Mouse (Mus musculus) cerebellum, adult 2 months (tissue): Measurements from ENCODE around the gene Cxcl17. TPM values are rescaled to one million over a fixed set of nuclear protein-coding genes. Genes with fewer than 3 reads are reported as not detected.

Experiments
- DNase-seq, 2 experiments: peaks; one replicate each; pipeline ENCODE4 v3.0.0; 2021
- H3K27ac ChIP-seq: fragments of 200-500 bp; 2 replicates; pipeline ENCODE4 v1.5.1; 2012; ENCODE audit warnings: low read length, control low read depth, inconsistent platforms; ENCODE audit not compliant: insufficient read depth
- H3K27me3 ChIP-seq: fragments of 200-500 bp; 2 replicates; pipeline ENCODE4 v1.6.1; 2012; ENCODE audit warnings: inconsistent platforms, mild to moderate bottlenecking, low read length, moderate library complexity; ENCODE audit not compliant: control insufficient read depth, insufficient read depth
- H3K4me1 ChIP-seq: fragments of 200-500 bp; 2 replicates; pipeline ENCODE4 v1.6.1; 2011; ENCODE audit warnings: low read length; ENCODE audit not compliant: control insufficient read depth, insufficient read depth
- H3K4me3 ChIP-seq: fragments of 200-500 bp; replicated peaks from 2 replicates; pipeline ENCODE3; 2011; ENCODE audit warnings: mild to moderate bottlenecking, low read depth, low read length, control low read depth; ENCODE audit not compliant: insufficient read depth
- CTCF ChIP-seq: fragments of 200-500 bp; IDR thresholded peaks from 2 replicates; pipeline ENCODE4 v1.5.1; 2011; ENCODE audit warnings: low read depth, mild to moderate bottlenecking, control low read depth, low read length, moderate library complexity, borderline replicate concordance; ENCODE audit not compliant: insufficient read depth
- POLR2A ChIP-seq: fragments of 200-500 bp; IDR thresholded peaks from 2 replicates; pipeline ENCODE4 v1.6.1; 2011; ENCODE audit warnings: low read length, control low read depth, borderline replicate concordance; ENCODE audit not compliant: insufficient read depth
- WGBS: fragments of 180-500 bp; shearing (Covaris S2); methylation state at CpG from one replicate; pipeline ENCODE4 v1.1.7; 2018; 5-methylcytosine and 5-hydroxymethylcytosine counted together
- polyA plus RNA-seq: library from polyadenylated mRNA; depleted of rRNA; stranded (reverse); fragments of >200 nt; gene quantifications from 2 replicates; pipeline ENCODE4 v1.2.3, GENCODE M21; 2012; rRNA removed

Cxcl17 gene
- polyA plus RNA-seq, 1 experiment = not detected

- Histone ChIP-seq H3K4me3 (no peak within 1 kb of the TSS), H3K27ac (no peak within 1 kb of the TSS), H3K27me3 (no peaks in the 10 kb centered on the region), H3K4me1 (peaks cover 25% of the 10 kb centered on the region)
- WGBS = 18% methylated on average over 12 of the region's 12 CpGs
- no peak for TF ChIP-seq CTCF
- TF ChIP-seq POLR2A = no peak
- peak; percentile 62 to 63 for DNase-seq
Measured at GRCm38 (mm10) chr7:25369058-25369749, 43.5 kb downstream of the Cxcl17 start, which contains the start of gene Cnfn. TSS of gene Cnfn (minus strand) at chr7:25369724.

- Histone ChIP-seq H3K27ac (no peak overlapping the region), H3K27me3 (no peaks in the 10 kb centered on the region), H3K4me1 (peaks cover 25% of the 10 kb centered on the region), H3K4me3 (no peak overlapping the region)
- DNase-seq = peak; percentile 65 to 69
- WGBS = 8% methylated on average over 12 of the region's 12 CpGs
- TF ChIP-seq POLR2A (no peak), CTCF (no peak)
Measured at GRCm38 (mm10) chr7:25368333-25368732, 44.4 kb downstream of the Cxcl17 start.

DNA sequence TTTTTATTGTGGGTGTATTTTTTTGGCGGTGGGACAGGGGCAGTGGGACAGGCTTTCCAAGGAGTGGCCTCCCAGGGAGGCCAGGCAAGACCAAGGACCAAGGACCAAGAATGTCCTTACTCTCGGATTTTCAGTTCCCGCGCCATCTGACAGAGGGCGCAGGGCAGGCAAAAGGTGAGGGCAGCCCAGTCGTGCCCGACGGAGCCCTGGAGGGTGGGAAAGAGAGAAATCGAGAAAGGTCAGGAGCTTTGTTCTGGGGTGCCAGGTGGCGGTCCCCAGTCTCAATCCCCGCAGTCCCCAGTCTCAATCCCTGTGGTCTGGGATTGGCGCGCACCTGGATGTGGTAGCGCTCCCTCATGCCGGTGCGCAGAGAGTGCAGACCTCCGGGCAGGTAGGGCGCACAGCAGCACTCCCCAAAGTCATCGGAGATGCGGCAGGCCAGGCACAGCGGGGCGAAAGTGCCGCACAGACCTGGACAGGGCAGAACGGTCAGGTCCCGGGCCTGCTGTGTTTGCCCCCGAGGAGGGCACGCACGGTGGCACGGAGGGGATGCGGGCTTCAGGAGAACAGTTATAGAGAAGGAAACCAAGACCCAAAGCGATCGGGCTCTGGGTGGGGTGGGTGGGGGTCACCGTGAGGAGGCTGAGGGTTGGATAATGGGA, 44.9 kb downstream of the Cxcl17 start:
- Histone ChIP-seq H3K4me3 (no peak overlapping the region), H3K27me3 (no peaks in the 10 kb centered on the region), H3K4me1 (peaks cover 28% of the 10 kb centered on the region), H3K27ac (no peak overlapping the region)
- peak; percentile 58; the same call in 1 of the 2 replicates for TF ChIP-seq CTCF
- no peak for TF ChIP-seq POLR2A
- 5% methylated on average over 33 of the region's 33 CpGs for WGBS
- DNase-seq = peak in 1 of 2 experiments; percentile 55

- no peaks in the 10 kb centered on the region for H3K27me3 ChIP-seq
- WGBS = 65% methylated on average over 13 of the region's 13 CpGs
- H3K4me3 ChIP-seq = no peak overlapping the region
- H3K27ac ChIP-seq = no peak overlapping the region
- TF ChIP-seq POLR2A = no peak
- TF ChIP-seq CTCF = no peak
- DNase-seq = no peak
- peaks cover 29% of the 10 kb centered on the region for H3K4me1 ChIP-seq
Measured at GRCm38 (mm10) chr7:25365937-25366625, 46.6 kb downstream of the Cxcl17 start.

GRCm38 (mm10) chr7:25363632-25364031, 49.1 kb downstream of the Cxcl17 start:
- H3K27me3 ChIP-seq = no peaks in the 10 kb centered on the region
- DNase-seq = no peak
- no peak for TF ChIP-seq POLR2A
- H3K27ac ChIP-seq = no peak overlapping the region
- 93% methylated on average over 17 of the region's 17 CpGs for WGBS
- H3K4me1 ChIP-seq = peaks cover 15% of the 10 kb centered on the region
- no peak overlapping the region for H3K4me3 ChIP-seq

DNA sequence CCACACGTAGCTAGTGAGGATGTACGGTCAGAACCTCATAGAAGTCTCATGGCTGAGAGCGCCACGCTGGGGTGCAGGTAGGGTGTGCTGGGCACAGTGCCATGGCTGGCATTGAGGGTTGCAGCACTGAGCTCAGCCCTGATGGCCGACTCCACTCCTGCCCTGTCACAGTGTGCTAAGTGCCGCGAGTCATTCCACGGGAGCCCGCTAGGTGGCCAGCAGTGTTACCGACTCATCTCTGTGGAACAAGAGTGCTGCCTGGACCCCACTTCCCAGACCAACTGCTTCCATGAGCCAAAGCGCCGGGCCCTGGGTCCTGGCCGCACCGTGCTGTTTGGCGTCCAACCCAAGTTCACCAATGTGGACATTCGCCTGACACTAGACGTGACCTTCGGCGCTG, 49.5 kb downstream of the Cxcl17 start:
- no peak overlapping the region for H3K27ac ChIP-seq
- WGBS = 48% methylated on average over 19 of the region's 19 CpGs
- TF ChIP-seq POLR2A (no peak), CTCF (peak; percentile 70)
- H3K27me3 ChIP-seq = no peaks in the 10 kb centered on the region
- H3K4me1 ChIP-seq = peaks cover 10% of the 10 kb centered on the region
- DNase-seq = peak; percentile 81 to 82
- no peak overlapping the region for H3K4me3 ChIP-seq

GRCm38 (mm10) chr7:25358721-25359206, 53.9 kb downstream of the Cxcl17 start:
- no peak for TF ChIP-seq POLR2A
- no peak for TF ChIP-seq CTCF
- Histone ChIP-seq H3K27ac (no peak overlapping the region), H3K4me1 (peaks cover 4% of the 10 kb centered on the region), H3K27me3 (no peaks in the 10 kb centered on the region), H3K4me3 (no peak overlapping the region)
- no peak for DNase-seq
- 38% methylated on average over 19 of the region's 19 CpGs for WGBS

Other genes with a start within 250 kb of the Cxcl17 start
- 8.4 and 10.6 TPM in 2 replicates for gene Pou2f2, start 233.2 kb downstream of the Cxcl17 start, polyA plus RNA-seq
- 29.0 and 29.6 TPM in 2 replicates for gene Dedd2, start 192.3 kb downstream of the Cxcl17 start, polyA plus RNA-seq
- gene Zfp526, start 191.5 kb downstream of the Cxcl17 start, polyA plus RNA-seq = 9.2 and 10.9 TPM in 2 replicates
- gene Gsk3a, start 175.0 kb downstream of the Cxcl17 start, polyA plus RNA-seq = 226 and 230 TPM in 2 replicates
- gene Erf, start 162.1 kb downstream of the Cxcl17 start, polyA plus RNA-seq = 14.3 and 14.8 TPM in 2 replicates
- 121 and 124 TPM in 2 replicates for gene Cic, start 145.2 kb downstream of the Cxcl17 start, polyA plus RNA-seq
- 41.9 and 42.6 TPM in 2 replicates for gene Pafah1b3, start 114.9 kb downstream of the Cxcl17 start, polyA plus RNA-seq
- gene Prr19, start 111.5 kb downstream of the Cxcl17 start, polyA plus RNA-seq = 0.16 and 0.20 TPM in 2 replicates
- gene Tmem145, start 106.8 kb downstream of the Cxcl17 start, polyA plus RNA-seq = 226 and 246 TPM in 2 replicates
- 76.8 and 77.8 TPM in 2 replicates for gene Megf8, start 95.7 kb downstream of the Cxcl17 start, polyA plus RNA-seq
- gene Cnfn, start 43.2 kb downstream of the Cxcl17 start, polyA plus RNA-seq = 0.59 TPM in 1 of 2 replicates, not detected in the other
- 12.1 and 12.3 TPM in 2 replicates for gene Lipe, start 14.2 kb downstream of the Cxcl17 start, polyA plus RNA-seq
- 3.5 and 4.1 TPM in 2 replicates for gene Ceacam1, start 64.7 kb upstream of the Cxcl17 start, polyA plus RNA-seq
- 0.38 and 0.57 TPM in 2 replicates for gene Ceacam2, start 127.0 kb upstream of the Cxcl17 start, polyA plus RNA-seq
- gene Erich4, start 203.0 kb upstream of the Cxcl17 start, polyA plus RNA-seq = 0.11 and 0.13 TPM in 2 replicates
- 109 and 113 TPM in 2 replicates for gene Dmac2, start 206.5 kb upstream of the Cxcl17 start, polyA plus RNA-seq
- 0.52 and 1.0 TPM in 2 replicates for gene B3gnt8, start 213.8 kb upstream of the Cxcl17 start, polyA plus RNA-seq
- gene Bckdha, start 246.1 kb upstream of the Cxcl17 start, polyA plus RNA-seq = 87.3 and 94.0 TPM in 2 replicates
- gene Exosc5, start 246.3 kb upstream of the Cxcl17 start, polyA plus RNA-seq = 42.3 and 42.8 TPM in 2 replicates